Mouse (Mus musculus): ENCODE results near the gene Wdr76.
A peak's percentile ranks its signal among the peaks of the same experiment; 100 is the strongest.
"Not testable (repeated sequence)": the region's sequence is repeated elsewhere in the genome, so short reads cannot be mapped to it uniquely, and the experiment has no call there.

Gene Wdr76

GRCm38 (mm10) chr2:121518711-121519110 lies 12.2 kb downstream of the Wdr76 start:
- DNase-seq (ENCODE audit: low spot score in 2 of 2) = not testable (repeated sequence)

- DNase-seq (ENCODE audit: low spot score in 2 of 2) = no peak
Observed at GRCm38 (mm10) chr2:121522006-121522405, 15.5 kb downstream of the Wdr76 start.

- not testable (repeated sequence) for DNase-seq (ENCODE audit: low spot score in 2 of 2)
Observed at GRCm38 (mm10) chr2:121522830-121523229, 16.3 kb downstream of the Wdr76 start.

- no peak for DNase-seq (ENCODE audit: low spot score in 2 of 2)
Observed at GRCm38 (mm10) chr2:121525056-121525455, 18.5 kb downstream of the Wdr76 start.

- no peak for DNase-seq (ENCODE audit: low spot score in 2 of 2)
Observed at GRCm38 (mm10) chr2:121544829-121545228, 38.3 kb downstream of the Wdr76 start.

- DNase-seq (ENCODE audit: low spot score in 2 of 2) = no peak
Observed at GRCm38 (mm10) chr2:121549630-121550029, 43.1 kb downstream of the Wdr76 start.

GRCm38 (mm10) chr2:121551271-121551670 lies 44.7 kb downstream of the Wdr76 start:
- DNase-seq (ENCODE audit: low spot score in 2 of 2) = no peak

GRCm38 (mm10) chr2:121563117-121563516 lies 56.6 kb downstream of the Wdr76 start:
- DNase-seq (ENCODE audit: low spot score in 2 of 2) = no peak

GRCm38 (mm10) chr2:121565911-121566310 lies 59.4 kb downstream of the Wdr76 start:
- DNase-seq (ENCODE audit: low spot score in 2 of 2) = no peak

GRCm38 (mm10) chr2:121570049-121570448 lies 63.5 kb downstream of the Wdr76 start:
- DNase-seq (ENCODE audit: low spot score in 2 of 2) = no peak

- no peak for DNase-seq (ENCODE audit: low spot score in 2 of 2)
Observed at GRCm38 (mm10) chr2:121570999-121571655, 64.6 kb downstream of the Wdr76 start.

GRCm38 (mm10) chr2:121571780-121572179 lies 65.3 kb downstream of the Wdr76 start:
- DNase-seq (ENCODE audit: low spot score in 2 of 2) = peak; percentile 58 to 85

- DNase-seq (ENCODE audit: low spot score in 2 of 2) = no peak
Observed at GRCm38 (mm10) chr2:121574066-121574630, 67.6 kb downstream of the Wdr76 start.

GRCm38 (mm10) chr2:121575741-121576201 lies 69.2 kb downstream of the Wdr76 start:
- no peak for DNase-seq (ENCODE audit: low spot score in 2 of 2)

- no peak for DNase-seq (ENCODE audit: low spot score in 2 of 2)
Observed at GRCm38 (mm10) chr2:121582809-121583376, 76.4 kb downstream of the Wdr76 start.

- no peak for DNase-seq (ENCODE audit: low spot score in 2 of 2)
Observed at GRCm38 (mm10) chr2:121583468-121584116, 77.1 kb downstream of the Wdr76 start.

GRCm38 (mm10) chr2:121584705-121585104 lies 78.2 kb downstream of the Wdr76 start:
- DNase-seq (ENCODE audit: low spot score in 2 of 2) = no peak

- no peak for DNase-seq (ENCODE audit: low spot score in 2 of 2)
Observed at GRCm38 (mm10) chr2:121587523-121588308, 81.2 kb downstream of the Wdr76 start.

- no peak for DNase-seq (ENCODE audit: low spot score in 2 of 2)
Observed at GRCm38 (mm10) chr2:121588309-121588694, 81.8 kb downstream of the Wdr76 start.

GRCm38 (mm10) chr2:121594131-121594530 lies 87.6 kb downstream of the Wdr76 start:
- no peak for DNase-seq (ENCODE audit: low spot score in 2 of 2)
